Mouse (Mus musculus) embryonic facial prominence, embryonic 13.5 days (tissue): ENCODE data around the gene Sft2d1. TPM values are rescaled to one million over a fixed set of nuclear protein-coding genes. Genes with fewer than 3 reads are reported as not detected.

Experiments
- ATAC-seq: fragments of 200-750 bp; cut with Nextera tagmentation; 2 replicates; pipeline ENCODE4 v1.8.0; 2017; ENCODE audit warnings: low read depth; ENCODE audit not compliant: insufficient number of reproducible peaks, insufficient read depth, low FRiP score, low TSS enrichment
- H3K27ac ChIP-seq: fragments of 300-500 bp; sonication (generic); 2 replicates; pipeline ENCODE4 v1.5.1; 2015; ENCODE audit warnings: moderate library complexity, mild to moderate bottlenecking, inconsistent platforms
- H3K27me3 ChIP-seq: fragments of 300-500 bp; sonication (generic); 2 replicates; pipeline ENCODE4 v1.6.1; 2015; ENCODE audit warnings: mild to moderate bottlenecking, inconsistent platforms
- H3K36me3 ChIP-seq: fragments of 300-500 bp; sonication (generic); 2 replicates; pipeline ENCODE4 v1.6.1; 2015; ENCODE audit warnings: mild to moderate bottlenecking, inconsistent platforms
- H3K4me1 ChIP-seq: fragments of 300-500 bp; sonication (generic); 2 replicates; pipeline ENCODE4 v1.6.1; 2015; ENCODE audit warnings: inconsistent platforms
- H3K4me2 ChIP-seq: fragments of 300-500 bp; sonication (generic); 2 replicates; pipeline ENCODE4 v1.6.1; 2015; ENCODE audit warnings: moderate library complexity, mild to moderate bottlenecking, inconsistent platforms
- H3K4me3 ChIP-seq: fragments of 300-500 bp; sonication (generic); 2 replicates; pipeline ENCODE4 v1.5.1; 2015; ENCODE audit warnings: mild to moderate bottlenecking, inconsistent platforms
- H3K9ac ChIP-seq: fragments of 300-500 bp; sonication (generic); 2 replicates; pipeline ENCODE4 v1.6.1; 2015; ENCODE audit warnings: mild to moderate bottlenecking, inconsistent platforms
- H3K9me3 ChIP-seq: fragments of 300-500 bp; sonication (generic); 2 replicates; pipeline ENCODE4 v1.6.1; 2016; ENCODE audit warnings: inconsistent platforms
- WGBS: fragments of 180-500 bp; shearing (Covaris S2); methylation state at CpG from one replicate; pipeline ENCODE4 v1.1.7; 2015; ENCODE audit warnings: mixed read lengths; 5-methylcytosine and 5-hydroxymethylcytosine counted together
- polyA plus RNA-seq: library from polyadenylated mRNA; unstranded; fragments of >200 nt; fragmentation: Nextera tagmentation; extraction: Ambion mirVana; gene quantifications from 2 replicates; pipeline ENCODE4 v1.2.1, GENCODE M21; 2015

The Sft2d1 gene
- polyA plus RNA-seq, 1 experiment from 2014 or later, result 67.8 TPM

- peaks cover 15% of the 10 kb centered on the region for H3K4me1 ChIP-seq
- peak overlapping the region; percentile 85; the same call in 1 of the 2 replicates for H3K4me3 ChIP-seq
- no peak overlapping the region for H3K27ac ChIP-seq
- H3K9ac ChIP-seq, result peak overlapping the region; percentile 83; the same call in 1 of the 2 replicates
- 41% methylated on average over 8 of the region's 8 CpGs for WGBS
- ATAC-seq, result no peak
- peaks cover 8% of the 10 kb centered on the region for H3K36me3 ChIP-seq
- no peaks in the 10 kb centered on the region for H3K9me3 ChIP-seq
- peak overlapping the region; percentile 100 for H3K4me2 ChIP-seq
- H3K27me3 ChIP-seq, result peaks cover 3% of the 10 kb centered on the region; the same call in 1 of the 2 replicates
Observed at GRCm38 (mm10) chr17:8285056-8285455, 25.8 kb upstream of the Sft2d1 start.

GRCm38 (mm10) chr17:8286987-8287386 is 23.9 kb upstream of the Sft2d1 start:
- Histone ChIP-seq H3K27me3 (peaks cover 3% of the 10 kb centered on the region; the same call in 1 of the 2 replicates), H3K9ac (no peak overlapping the region), H3K4me3 (no peak overlapping the region), H3K27ac (no peak overlapping the region), H3K36me3 (peaks cover 8% of the 10 kb centered on the region), H3K4me1 (peaks cover 15% of the 10 kb centered on the region), H3K4me2 (no peak overlapping the region), H3K9me3 (no peaks in the 10 kb centered on the region)
- WGBS, result 79% methylated on average over 4 of the region's 4 CpGs
- ATAC-seq, result no peak

GRCm38 (mm10) chr17:8289993-8290679 is 20.8 kb upstream of the Sft2d1 start:
- ATAC-seq, result no peak
- no peak overlapping the region for H3K4me2 ChIP-seq
- H3K9me3 ChIP-seq, result no peaks in the 10 kb centered on the region
- peaks cover under 1% of the 10 kb centered on the region; the same call in 1 of the 2 replicates for H3K4me1 ChIP-seq
- H3K27ac ChIP-seq, result no peak overlapping the region
- 99% methylated on average over 3 of the region's 3 CpGs for WGBS
- no peak overlapping the region for H3K9ac ChIP-seq
- no peak overlapping the region for H3K4me3 ChIP-seq
- H3K36me3 ChIP-seq, result peaks cover 12% of the 10 kb centered on the region
- H3K27me3 ChIP-seq, result peaks cover under 1% of the 10 kb centered on the region; the same call in 1 of the 2 replicates

- Histone ChIP-seq H3K9ac (no peak overlapping the region), H3K27me3 (no peaks in the 10 kb centered on the region), H3K36me3 (peaks cover 12% of the 10 kb centered on the region), H3K27ac (no peak overlapping the region), H3K9me3 (no peaks in the 10 kb centered on the region), H3K4me2 (no peak overlapping the region), H3K4me3 (no peak overlapping the region), H3K4me1 (no peaks in the 10 kb centered on the region)
- no peak for ATAC-seq
Observed at GRCm38 (mm10) chr17:8290736-8291135, 20.2 kb upstream of the Sft2d1 start.

- no peak for ATAC-seq
Observed at GRCm38 (mm10) chr17:8295825-8296224, 15.1 kb upstream of the Sft2d1 start.

GRCm38 (mm10) chr17:8296313-8296844 is 14.5 kb upstream of the Sft2d1 start:
- Histone ChIP-seq H3K27me3 (no peaks in the 10 kb centered on the region), H3K4me2 (no peak overlapping the region), H3K4me3 (no peak overlapping the region), H3K9ac (no peak overlapping the region), H3K36me3 (peaks cover 10% of the 10 kb centered on the region), H3K9me3 (no peaks in the 10 kb centered on the region), H3K27ac (no peak overlapping the region), H3K4me1 (no peaks in the 10 kb centered on the region)
- ATAC-seq, result no peak
- whole genome bisulfite sequencing, result 75% methylated on average over 9 of the region's 9 CpGs

More at GRCm38 (mm10) chr17:8295825-8296224, 15.1 kb upstream of the Sft2d1 start:
- Histone ChIP-seq H3K9ac (no peak overlapping the region), H3K27ac (no peak overlapping the region), H3K4me3 (no peak overlapping the region), H3K27me3 (no peaks in the 10 kb centered on the region), H3K36me3 (peaks cover 10% of the 10 kb centered on the region), H3K9me3 (no peaks in the 10 kb centered on the region), H3K4me2 (no peak overlapping the region), H3K4me1 (no peaks in the 10 kb centered on the region)

GRCm38 (mm10) chr17:8297746-8298145 is 13.2 kb upstream of the Sft2d1 start:
- no peak overlapping the region for H3K27ac ChIP-seq
- H3K9ac ChIP-seq, result no peak overlapping the region
- no peaks in the 10 kb centered on the region for H3K27me3 ChIP-seq
- no peaks in the 10 kb centered on the region for H3K9me3 ChIP-seq
- H3K36me3 ChIP-seq, result peaks cover 10% of the 10 kb centered on the region
- H3K4me1 ChIP-seq, result no peaks in the 10 kb centered on the region
- no peak for ATAC-seq
- no peak overlapping the region for H3K4me2 ChIP-seq
- 83% methylated on average over 5 of the region's 5 CpGs for WGBS
- H3K4me3 ChIP-seq, result no peak overlapping the region

GRCm38 (mm10) chr17:8298281-8298680 is 12.6 kb upstream of the Sft2d1 start:
- no peaks in the 10 kb centered on the region for H3K9me3 ChIP-seq
- H3K4me3 ChIP-seq, result no peak overlapping the region
- no peaks in the 10 kb centered on the region for H3K27me3 ChIP-seq
- ATAC-seq, result no peak
- WGBS, result 88% methylated on average over 2 of the region's 2 CpGs
- H3K4me1 ChIP-seq, result no peaks in the 10 kb centered on the region
- H3K27ac ChIP-seq, result no peak overlapping the region
- H3K36me3 ChIP-seq, result peaks cover 9% of the 10 kb centered on the region
- no peak overlapping the region for H3K4me2 ChIP-seq
- no peak overlapping the region for H3K9ac ChIP-seq

GRCm38 (mm10) chr17:8299524-8299923 is 11.4 kb upstream of the Sft2d1 start:
- H3K36me3 ChIP-seq, result peaks cover 7% of the 10 kb centered on the region; the same call in 1 of the 2 replicates
- H3K27me3 ChIP-seq, result no peaks in the 10 kb centered on the region
- no peak overlapping the region for H3K9ac ChIP-seq
- no peak for ATAC-seq
- no peak overlapping the region for H3K4me2 ChIP-seq
- no peak overlapping the region for H3K4me3 ChIP-seq
- H3K4me1 ChIP-seq, result no peaks in the 10 kb centered on the region
- no peak overlapping the region for H3K27ac ChIP-seq
- H3K9me3 ChIP-seq, result no peaks in the 10 kb centered on the region

GRCm38 (mm10) chr17:8301515-8301914 is 9.4 kb upstream of the Sft2d1 start:
- Histone ChIP-seq H3K36me3 (peaks cover 7% of the 10 kb centered on the region; the same call in 1 of the 2 replicates), H3K4me2 (no peak overlapping the region), H3K27ac (no peak overlapping the region), H3K9ac (no peak overlapping the region), H3K27me3 (no peaks in the 10 kb centered on the region), H3K9me3 (no peaks in the 10 kb centered on the region), H3K4me3 (no peak overlapping the region), H3K4me1 (no peaks in the 10 kb centered on the region)
- WGBS, result 78% methylated on average over 4 of the region's 4 CpGs
- ATAC-seq, result no peak

- H3K4me1 ChIP-seq, result no peaks in the 10 kb centered on the region
- H3K27me3 ChIP-seq, result no peaks in the 10 kb centered on the region
- whole genome bisulfite sequencing, result 74% methylated on average over 7 of the region's 7 CpGs
- 0 out of 2 replicates have a peak, but pooled peaks cover 3% of the 10 kb centered on the region for H3K36me3 ChIP-seq
- H3K27ac ChIP-seq, result no peak overlapping the region
- no peak overlapping the region for H3K9ac ChIP-seq
- H3K9me3 ChIP-seq, result no peaks in the 10 kb centered on the region
- H3K4me2 ChIP-seq, result no peak overlapping the region
- no peak overlapping the region for H3K4me3 ChIP-seq
- ATAC-seq, result no peak
Observed at GRCm38 (mm10) chr17:8302772-8303438, 8.0 kb upstream of the Sft2d1 start.

GRCm38 (mm10) chr17:8303671-8304070 is 7.2 kb upstream of the Sft2d1 start:
- 53% methylated on average over 5 of the region's 5 CpGs for WGBS
- no peak for ATAC-seq
- Histone ChIP-seq H3K9me3 (no peaks in the 10 kb centered on the region), H3K4me2 (no peak overlapping the region), H3K36me3 (no peaks in the 10 kb centered on the region), H3K27me3 (no peaks in the 10 kb centered on the region), H3K4me1 (no peaks in the 10 kb centered on the region), H3K9ac (no peak overlapping the region), H3K4me3 (no peak overlapping the region), H3K27ac (no peak overlapping the region)
